Mouse (Mus musculus): ENCODE data around the gene C1qa. TPM values are rescaled to one million over a fixed set of nuclear protein-coding genes. Genes with fewer than 3 reads are reported as not detected.

C1qa gene
- 129 and 140 TPM in 2 replicates for polyA plus RNA-seq (2012; rRNA removed)

GRCm38 (mm10) chr4:136898637-136899036 is at the start of gene C1qa:
Gene C1qa (minus strand): TSS chr4:136898803.
- DNase-seq (ENCODE audit: low spot score): no peak

- no peak for DNase-seq (ENCODE audit: low spot score)
These were observed 46.8 kb upstream of the C1qa start for GRCm38 (mm10) chr4:136945397-136945796.

- DNase-seq (ENCODE audit: low spot score): no peak
These were observed 46.2 kb upstream of the C1qa start for GRCm38 (mm10) chr4:136944558-136945350.

GRCm38 (mm10) chr4:136943175-136943574 is 44.6 kb upstream of the C1qa start:
- DNase-seq (ENCODE audit: low spot score): no peak

- no peak for DNase-seq (ENCODE audit: low spot score)
These were observed 44.2 kb upstream of the C1qa start for GRCm38 (mm10) chr4:136942761-136943160.

GRCm38 (mm10) chr4:136937935-136938334 is 39.3 kb upstream of the C1qa start:
- DNase-seq (ENCODE audit: low spot score): no peak

- DNase-seq (ENCODE audit: low spot score): no peak
These were observed 38.7 kb upstream of the C1qa start for GRCm38 (mm10) chr4:136937344-136937743.

GRCm38 (mm10) chr4:136934746-136935613 is 36.4 kb upstream of the C1qa start:
- no peak for DNase-seq (ENCODE audit: low spot score)

- no peak for DNase-seq (ENCODE audit: low spot score)
These were observed 31.9 kb upstream of the C1qa start for GRCm38 (mm10) chr4:136930474-136930873.

GRCm38 (mm10) chr4:136928928-136929327 is 30.3 kb upstream of the C1qa start:
- DNase-seq (ENCODE audit: low spot score): no peak

- no peak for DNase-seq (ENCODE audit: low spot score)
These were observed 27.2 kb upstream of the C1qa start for GRCm38 (mm10) chr4:136925804-136926203.

- DNase-seq (ENCODE audit: low spot score): peak; percentile 43
These were observed 25.9 kb upstream of the C1qa start for GRCm38 (mm10) chr4:136924529-136924928.

GRCm38 (mm10) chr4:136919526-136919925 is 20.9 kb upstream of the C1qa start:
- DNase-seq (ENCODE audit: low spot score): no peak

GRCm38 (mm10) chr4:136918834-136919233 is 20.2 kb upstream of the C1qa start:
- DNase-seq (ENCODE audit: low spot score): no peak

- no peak for DNase-seq (ENCODE audit: low spot score)
These were observed 18.5 kb upstream of the C1qa start for GRCm38 (mm10) chr4:136917165-136917524.

GRCm38 (mm10) chr4:136916359-136917164 is 18.0 kb upstream of the C1qa start:
- no peak for DNase-seq (ENCODE audit: low spot score)

- DNase-seq (ENCODE audit: low spot score): no peak
These were observed 14.2 kb upstream of the C1qa start for GRCm38 (mm10) chr4:136912841-136913240.

GRCm38 (mm10) chr4:136911804-136912203 is 13.2 kb upstream of the C1qa start:
- DNase-seq (ENCODE audit: low spot score): no peak

GRCm38 (mm10) chr4:136911211-136911646 is 12.6 kb upstream of the C1qa start:
- no peak for DNase-seq (ENCODE audit: low spot score)

GRCm38 (mm10) chr4:136907809-136908208 is 9.2 kb upstream of the C1qa start:
- no peak for DNase-seq (ENCODE audit: low spot score)

- DNase-seq (ENCODE audit: low spot score): no peak
These were observed 8.4 kb upstream of the C1qa start for GRCm38 (mm10) chr4:136907033-136907432.

Measured in urinary bladder, adult 2 months (tissue).